Mouse (Mus musculus): ENCODE data around the gene Rdm1.
"Not testable (repeated sequence)": the region's sequence is repeated elsewhere in the genome, so short reads cannot be mapped to it uniquely, and the experiment has no call there.

Rdm1 gene

DNA sequence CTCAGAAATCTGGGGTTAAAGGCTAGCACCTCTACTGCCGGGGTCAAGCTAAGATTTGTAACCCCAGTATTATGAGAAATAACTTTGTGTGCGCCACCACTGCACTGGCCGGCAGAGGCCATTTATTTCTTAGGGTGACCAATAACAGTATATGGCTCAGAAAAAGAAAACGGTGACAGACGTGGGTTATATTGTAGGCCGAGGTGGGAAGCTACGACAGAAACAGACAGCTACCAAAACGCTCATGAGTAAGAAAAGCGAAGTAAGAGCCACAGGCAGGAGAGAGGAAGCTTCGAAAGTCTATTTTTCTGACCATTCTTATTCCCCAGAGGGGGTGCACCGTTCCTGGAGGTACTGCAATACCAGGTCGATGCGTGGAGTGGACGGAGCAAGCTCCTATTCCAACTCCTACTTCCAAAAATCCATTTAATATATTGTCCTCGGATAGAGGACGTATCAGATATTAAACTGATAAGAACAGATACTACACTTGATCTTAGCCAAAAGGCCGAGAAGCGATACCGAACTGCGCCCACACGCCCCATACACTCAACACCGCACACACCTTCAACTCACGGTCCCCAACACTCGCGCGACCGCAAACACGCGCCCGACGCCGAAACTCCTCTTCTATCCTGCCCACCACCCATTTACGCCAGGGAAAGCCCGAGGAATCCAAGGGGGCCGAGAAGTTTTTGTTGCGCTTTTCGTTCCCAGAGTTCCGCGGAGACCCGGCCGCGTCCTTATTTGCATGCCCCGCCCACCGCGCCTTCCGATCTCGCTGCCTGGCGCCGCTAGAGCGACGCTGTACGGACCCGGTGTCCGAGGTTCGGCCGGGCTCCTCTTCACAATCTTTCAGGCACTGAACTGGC lies 18.7 kb downstream of the Rdm1 start:
- in situ Hi-C loops (cut with MboI; ENCODE audit: low pct_unique_long_range_greater_than_20kb in 1 of 2, low sequenced_read_pairs in 2 of 2, unreplicated experiment in 1 of 2), result not testable (repeated sequence)

DNA sequence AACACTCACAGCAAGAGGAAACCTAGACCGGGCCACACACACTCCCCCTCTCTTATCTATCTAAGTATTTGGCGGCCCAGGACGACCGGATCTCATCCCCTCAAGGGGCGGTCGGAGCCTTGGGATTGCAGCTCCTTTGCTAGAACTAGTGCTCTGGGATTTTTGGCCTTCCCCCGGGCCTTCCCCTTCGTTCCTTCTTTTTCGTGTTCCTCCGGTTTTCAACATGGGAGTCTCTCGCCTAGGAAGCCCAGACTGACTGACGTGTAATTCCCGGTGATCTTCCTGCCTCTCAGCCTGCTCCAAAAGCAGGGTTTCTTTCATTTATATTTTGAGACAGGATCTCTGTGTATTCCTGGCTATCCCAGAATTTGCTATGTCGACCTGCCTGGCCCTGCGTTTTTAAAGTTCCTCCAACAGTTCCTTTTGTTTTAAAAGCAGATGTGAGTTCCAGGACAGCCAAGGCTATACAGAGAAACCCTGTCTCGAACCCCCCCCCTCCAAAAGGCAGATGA lies 19.3 kb downstream of the Rdm1 start:
- in situ Hi-C loops (cut with MboI; ENCODE audit: low pct_unique_long_range_greater_than_20kb in 1 of 2, low sequenced_read_pairs in 2 of 2, unreplicated experiment in 1 of 2), result not testable (repeated sequence)

DNA sequence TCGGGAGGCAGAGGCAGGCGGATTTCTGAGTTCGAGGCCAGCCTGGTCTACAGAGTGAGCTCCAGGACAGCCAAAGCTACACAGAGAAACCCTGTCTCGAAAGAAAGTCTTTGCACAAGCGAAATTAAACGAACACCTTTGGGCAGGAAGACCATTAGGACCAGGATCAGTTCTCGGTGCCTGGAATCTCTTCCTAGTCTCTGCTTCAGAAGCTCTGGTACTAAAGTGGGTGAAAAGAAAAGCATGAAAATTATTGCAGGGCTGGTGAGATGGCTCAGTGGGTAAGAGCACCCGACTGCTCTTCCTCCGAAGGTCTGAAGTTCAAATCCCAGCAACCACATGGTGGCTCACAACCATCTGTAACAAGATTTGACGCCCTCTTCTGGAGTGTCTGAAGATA lies 20.1 kb downstream of the Rdm1 start:
- in situ Hi-C loops (cut with MboI; ENCODE audit: low pct_unique_long_range_greater_than_20kb in 1 of 2, low sequenced_read_pairs in 2 of 2, unreplicated experiment in 1 of 2), result not testable (repeated sequence)

DNA sequence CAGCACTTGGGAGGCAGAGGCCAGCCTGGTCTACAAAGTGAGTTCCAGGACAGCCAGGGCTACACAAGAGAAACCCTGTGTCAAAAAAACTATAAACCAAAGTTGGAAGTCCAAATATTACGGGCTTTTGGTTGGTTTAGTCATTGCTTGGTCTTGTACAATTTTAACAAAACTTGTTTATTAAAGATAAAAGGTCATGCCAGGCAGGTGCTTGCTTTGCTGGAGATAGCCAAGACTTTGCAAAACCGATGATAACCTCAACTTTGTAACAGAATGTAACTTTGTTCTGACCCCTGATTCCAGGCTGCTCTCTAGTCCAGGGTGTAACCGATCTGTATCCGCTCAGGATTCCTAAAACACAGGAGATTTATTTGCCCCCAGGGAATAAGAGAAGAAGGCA lies 29.4 kb downstream of the Rdm1 start:
- in situ Hi-C loops (cut with MboI; ENCODE audit: low pct_unique_long_range_greater_than_20kb in 1 of 2, low sequenced_read_pairs in 2 of 2, unreplicated experiment in 1 of 2), result no loop called here

DNA sequence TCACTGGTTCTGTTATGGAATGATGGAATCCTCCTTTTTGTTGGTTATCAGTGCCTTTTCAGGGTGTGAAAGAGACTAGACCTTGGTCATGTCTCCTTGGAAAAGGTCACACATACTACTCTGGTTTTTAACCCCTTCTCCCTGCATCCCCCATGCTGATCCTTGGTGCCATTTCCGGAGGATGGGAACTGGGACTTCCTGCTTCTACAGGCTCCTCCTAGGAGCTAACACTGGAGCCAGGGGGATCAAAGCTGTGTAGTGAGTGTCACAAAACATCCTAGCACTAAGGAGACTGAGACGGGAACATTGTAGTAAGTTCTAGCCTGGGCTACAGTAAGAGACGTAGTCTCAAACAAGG lies 30.5 kb downstream of the Rdm1 start:
- in situ Hi-C loops (cut with MboI; ENCODE audit: low pct_unique_long_range_greater_than_20kb in 1 of 2, low sequenced_read_pairs in 2 of 2, unreplicated experiment in 1 of 2), result no loop called here

DNA sequence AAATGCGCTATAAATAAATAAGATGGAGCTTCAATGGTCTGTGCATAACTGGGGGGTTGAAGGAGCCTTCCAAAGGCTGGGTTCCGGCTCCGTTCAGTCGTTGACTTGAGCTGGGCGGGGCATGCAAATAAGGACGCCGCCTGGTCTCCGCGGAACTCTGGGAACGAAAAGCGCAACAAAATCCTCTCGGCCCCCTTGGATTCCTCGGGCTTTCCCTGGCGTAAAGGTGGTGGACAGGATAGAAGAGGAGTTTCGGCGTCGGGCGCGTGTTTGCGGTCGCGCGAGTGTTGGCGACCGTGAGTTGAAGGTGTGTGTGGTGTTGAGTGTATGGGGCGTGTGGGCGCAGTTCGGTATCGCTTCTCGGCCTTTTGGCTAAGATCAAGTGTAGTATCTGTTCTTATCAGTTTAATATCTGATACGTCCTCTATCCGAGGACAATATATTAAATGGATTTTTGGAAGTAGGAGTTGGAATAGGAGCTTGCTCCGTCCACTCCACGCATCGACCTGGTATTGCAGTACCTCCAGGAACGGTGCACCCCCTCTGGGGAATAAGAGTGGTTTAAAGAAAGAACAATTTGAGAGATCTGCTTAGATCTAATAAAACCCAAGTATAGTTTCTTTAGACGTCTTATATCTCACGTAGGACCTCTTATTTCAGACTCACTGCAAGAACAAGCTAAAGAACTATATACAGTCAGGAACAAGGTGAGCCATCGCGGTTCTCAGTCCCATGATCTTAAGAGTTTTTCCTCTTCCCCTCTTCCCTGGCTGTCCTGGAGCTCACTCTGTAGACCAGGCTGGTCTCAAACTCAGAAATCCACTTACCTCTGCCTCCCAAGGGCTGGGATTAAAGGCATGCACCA lies 31.1 kb downstream of the Rdm1 start:
- in situ Hi-C loops (cut with MboI; ENCODE audit: low pct_unique_long_range_greater_than_20kb in 1 of 2, low sequenced_read_pairs in 2 of 2, unreplicated experiment in 1 of 2), result not testable (repeated sequence)

DNA sequence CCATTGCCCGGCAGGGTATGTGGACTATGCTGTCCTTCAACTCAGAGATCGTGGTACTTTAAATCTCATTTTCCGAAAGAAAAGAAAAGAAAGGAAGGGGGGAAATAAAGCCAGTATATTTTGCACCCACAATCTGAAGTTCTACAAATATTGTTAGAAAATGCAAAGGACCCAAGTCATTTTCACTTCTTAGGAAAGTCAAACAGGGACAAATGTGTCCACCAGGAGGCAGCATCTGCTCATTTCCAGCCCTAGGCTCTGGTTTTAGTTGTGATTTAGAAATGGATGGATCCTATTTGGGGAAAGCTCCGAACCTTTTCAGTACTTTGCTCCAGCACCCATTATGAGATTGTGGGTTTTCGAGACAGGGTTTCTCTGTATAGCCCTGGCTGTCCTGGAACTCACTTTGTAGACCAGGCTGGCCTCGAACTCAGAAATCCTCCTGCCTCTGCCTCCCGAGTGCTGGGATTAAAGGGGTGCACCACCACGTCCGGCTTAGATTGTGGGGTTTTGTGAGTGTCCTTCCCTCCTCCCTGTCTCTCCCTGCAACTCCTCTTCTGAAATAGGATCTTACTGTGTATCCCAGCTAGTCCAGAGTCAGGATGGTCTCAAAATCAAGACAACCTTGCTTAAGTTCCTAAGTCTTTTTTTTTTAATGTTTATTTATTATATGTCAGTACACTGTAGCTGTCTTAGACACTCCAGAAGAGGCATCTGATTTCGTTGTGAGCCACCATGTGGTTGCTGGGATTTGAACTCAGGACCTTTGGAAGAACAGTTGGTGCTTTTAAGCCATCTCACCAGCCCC lies 32.0 kb downstream of the Rdm1 start:
- in situ Hi-C loops (cut with MboI; ENCODE audit: low pct_unique_long_range_greater_than_20kb in 1 of 2, low sequenced_read_pairs in 2 of 2, unreplicated experiment in 1 of 2), result no loop called here

DNA sequence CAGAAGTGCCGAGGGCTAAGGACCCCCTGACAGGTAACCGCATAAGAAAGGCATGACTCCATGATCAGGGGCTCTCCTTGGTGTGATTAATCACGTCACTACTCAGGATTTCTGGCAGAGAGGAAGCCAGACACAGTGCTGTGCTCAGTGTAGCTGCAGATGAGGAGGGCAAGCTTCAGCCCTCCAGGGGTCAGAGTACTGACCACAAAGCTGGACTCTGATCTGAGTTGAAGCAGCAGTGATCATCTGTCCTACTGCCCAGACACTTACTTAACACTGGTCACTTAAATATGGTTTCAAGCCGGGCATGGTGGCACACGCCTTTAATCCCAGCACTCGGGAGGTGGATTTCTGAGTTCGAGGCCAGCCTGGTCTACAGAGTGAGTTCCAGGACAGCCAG lies 34.2 kb downstream of the Rdm1 start:
- in situ Hi-C loops (cut with MboI; ENCODE audit: low pct_unique_long_range_greater_than_20kb in 1 of 2, low sequenced_read_pairs in 2 of 2, unreplicated experiment in 1 of 2), result loop anchor here (5.0 kb wide), 1 partner anchor 71 kb away; the partner anchor contains the start of gene Dhx8 (in 2 of the 2)

DNA sequence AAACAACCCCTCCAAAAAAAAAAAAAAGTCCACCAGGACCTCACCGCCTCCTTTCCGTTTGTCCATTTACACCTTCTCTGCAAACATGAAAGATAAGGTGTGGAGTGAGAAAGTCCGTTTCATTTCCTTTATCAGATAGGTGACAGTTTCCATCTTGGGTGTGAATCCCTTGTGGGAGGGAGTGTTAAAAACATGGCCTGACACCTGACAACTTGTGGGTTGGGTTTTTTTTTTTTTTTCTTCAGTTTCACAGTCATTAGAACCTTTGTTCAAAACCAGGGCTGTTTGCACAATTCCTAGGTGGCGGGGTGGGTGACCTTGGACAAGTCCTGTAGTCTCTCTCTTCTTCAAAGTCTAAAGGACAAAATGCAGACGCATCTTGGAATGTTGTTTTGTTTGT lies 34.8 kb downstream of the Rdm1 start:
- in situ Hi-C loops (cut with MboI; ENCODE audit: low pct_unique_long_range_greater_than_20kb in 1 of 2, low sequenced_read_pairs in 2 of 2, unreplicated experiment in 1 of 2), result loop anchor here (5.0 kb wide), 1 partner anchor 71 kb away; the partner anchor contains the start of gene Dhx8 (in 2 of the 2)

DNA sequence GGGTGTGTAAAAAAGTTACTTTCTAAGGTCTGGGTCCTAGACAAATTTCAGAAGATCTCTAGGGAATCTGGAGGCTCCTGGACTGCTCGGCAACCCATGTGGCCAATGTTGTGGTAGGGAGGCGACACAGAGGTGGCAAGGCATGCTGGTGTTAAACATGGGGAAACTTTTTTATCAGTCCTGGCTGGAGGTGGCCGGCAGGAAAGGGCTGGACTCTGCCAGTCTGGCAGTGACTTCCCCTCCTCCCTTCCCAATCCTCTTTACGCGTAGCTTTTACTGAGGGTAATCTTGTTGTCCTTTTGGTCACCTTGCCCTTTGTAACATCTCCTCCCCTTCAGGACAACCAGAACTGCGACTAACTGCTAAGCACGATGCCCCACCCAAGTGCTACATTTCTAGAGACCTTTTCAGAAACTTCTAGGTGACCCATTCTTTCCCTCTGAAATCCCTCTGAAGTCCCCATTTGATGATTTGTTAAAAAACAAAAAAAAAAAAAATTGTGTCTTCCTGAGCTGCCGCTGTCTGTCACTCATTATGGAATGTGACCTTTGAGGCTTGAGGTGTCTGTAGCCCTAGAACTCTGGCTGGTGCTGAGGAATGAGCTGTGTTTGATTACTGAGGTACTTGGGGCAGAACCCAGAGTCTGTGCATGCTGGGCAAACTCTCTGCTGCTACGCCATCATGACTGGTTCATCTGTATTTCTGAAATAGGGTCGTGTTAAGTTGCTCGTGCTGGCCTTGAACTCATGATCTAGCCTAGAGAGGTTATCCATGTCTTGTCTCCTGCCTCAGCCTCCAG lies 36.4 kb downstream of the Rdm1 start:
- in situ Hi-C loops (cut with MboI; ENCODE audit: low pct_unique_long_range_greater_than_20kb in 1 of 2, low sequenced_read_pairs in 2 of 2, unreplicated experiment in 1 of 2), result loop anchor here (5.0 kb wide), 1 partner anchor 69 kb away; the partner anchor contains the start of gene Dhx8 (in 2 of the 2)

DNA sequence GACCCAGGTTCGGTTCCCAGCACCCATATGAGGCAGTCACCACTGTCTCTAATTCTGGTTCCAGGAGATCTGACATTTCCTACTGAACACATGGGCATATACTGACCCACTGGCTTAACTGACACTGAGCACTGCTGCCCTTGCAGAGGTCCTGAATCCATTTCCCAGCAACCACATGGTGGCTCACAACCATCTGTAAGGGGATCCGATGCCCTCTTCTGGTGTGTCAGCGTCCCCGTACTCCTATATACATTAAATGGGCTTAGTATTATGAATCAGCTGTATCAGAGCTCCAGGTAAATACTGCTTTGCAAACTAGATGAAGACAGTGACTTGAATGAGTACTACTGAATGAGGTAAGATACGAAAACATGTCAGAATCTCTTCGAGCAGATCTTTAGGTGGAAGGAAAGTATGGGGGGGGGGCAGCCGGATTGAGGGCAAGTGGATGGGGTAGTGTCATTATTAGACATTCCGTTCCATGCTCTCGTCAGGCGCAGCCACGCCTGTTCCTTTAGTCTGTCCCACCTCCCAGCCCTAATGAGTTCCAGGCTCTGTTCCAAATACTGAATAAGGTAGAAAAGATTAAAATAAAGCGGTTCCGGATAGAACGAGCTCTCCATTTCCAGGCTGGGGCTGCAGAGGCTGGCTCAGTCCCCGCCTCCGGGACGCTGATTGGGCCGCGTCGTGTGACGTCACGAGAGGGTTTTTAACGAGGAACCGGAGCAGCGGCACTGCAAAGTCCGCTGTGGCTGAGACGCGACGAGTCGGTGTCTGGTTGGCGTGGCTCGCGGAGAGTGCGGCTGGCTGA lies 38.0 kb downstream of the Rdm1 start, which contains the start of gene Arl4d:
TSS of gene Arl4d (plus strand) at position 717 of the 811 bp plus-strand sequence.
- in situ Hi-C loops (cut with MboI; ENCODE audit: low pct_unique_long_range_greater_than_20kb in 1 of 2, low sequenced_read_pairs in 2 of 2, unreplicated experiment in 1 of 2), result loop anchor here (5.0 kb wide), 1 partner anchor 67 kb away; the partner anchor contains the start of gene Dhx8 (in 2 of the 2)

DNA sequence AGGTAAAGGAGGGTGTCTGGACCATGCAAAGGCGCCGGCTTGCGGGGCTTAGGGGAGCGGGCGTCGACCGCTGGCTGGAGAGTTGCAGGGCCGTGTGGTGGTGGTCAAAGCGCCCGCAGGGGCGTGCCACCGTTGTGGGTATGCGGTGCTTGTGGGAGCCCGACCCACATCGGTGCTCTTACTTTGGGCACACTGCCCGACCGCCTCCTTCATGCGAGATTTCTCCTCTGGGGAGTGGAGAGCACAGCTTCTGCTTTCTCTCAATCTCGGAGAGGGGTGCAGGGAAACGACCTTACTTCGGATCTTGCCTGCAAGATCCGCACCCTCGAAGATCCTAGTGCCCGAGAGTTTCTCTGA lies 38.6 kb downstream of the Rdm1 start:
- in situ Hi-C loops (cut with MboI; ENCODE audit: low pct_unique_long_range_greater_than_20kb in 1 of 2, low sequenced_read_pairs in 2 of 2, unreplicated experiment in 1 of 2), result no loop called here

DNA sequence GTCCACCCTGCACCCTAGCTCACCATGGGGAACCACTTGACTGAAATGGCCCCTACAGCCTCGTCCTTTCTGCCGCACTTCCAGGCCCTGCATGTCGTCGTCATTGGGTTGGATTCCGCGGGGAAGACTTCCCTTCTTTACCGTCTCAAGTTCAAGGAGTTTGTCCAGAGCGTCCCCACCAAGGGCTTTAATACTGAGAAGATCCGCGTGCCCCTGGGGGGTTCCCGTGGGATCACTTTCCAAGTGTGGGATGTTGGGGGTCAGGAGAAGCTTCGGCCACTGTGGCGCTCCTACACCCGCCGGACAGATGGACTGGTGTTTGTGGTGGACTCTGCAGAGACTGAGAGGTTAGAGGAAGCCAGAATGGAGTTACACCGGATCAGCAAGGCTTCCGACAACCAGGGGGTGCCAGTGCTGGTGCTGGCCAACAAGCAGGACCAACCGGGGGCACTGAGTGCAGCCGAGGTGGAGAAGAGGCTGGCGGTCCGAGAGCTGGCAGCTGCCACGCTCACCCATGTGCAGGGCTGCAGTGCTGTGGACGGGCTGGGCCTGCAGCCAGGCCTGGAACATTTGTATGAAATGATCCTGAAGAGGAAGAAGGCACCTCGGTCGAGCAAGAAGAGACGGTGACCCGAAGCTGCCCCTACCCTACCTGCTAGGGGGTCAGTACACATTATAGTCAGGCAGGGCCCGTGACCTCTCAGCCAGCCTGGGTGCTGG lies 39.8 kb downstream of the Rdm1 start:
- in situ Hi-C loops (cut with MboI; ENCODE audit: low pct_unique_long_range_greater_than_20kb in 1 of 2, low sequenced_read_pairs in 2 of 2, unreplicated experiment in 1 of 2), result no loop called here

DNA sequence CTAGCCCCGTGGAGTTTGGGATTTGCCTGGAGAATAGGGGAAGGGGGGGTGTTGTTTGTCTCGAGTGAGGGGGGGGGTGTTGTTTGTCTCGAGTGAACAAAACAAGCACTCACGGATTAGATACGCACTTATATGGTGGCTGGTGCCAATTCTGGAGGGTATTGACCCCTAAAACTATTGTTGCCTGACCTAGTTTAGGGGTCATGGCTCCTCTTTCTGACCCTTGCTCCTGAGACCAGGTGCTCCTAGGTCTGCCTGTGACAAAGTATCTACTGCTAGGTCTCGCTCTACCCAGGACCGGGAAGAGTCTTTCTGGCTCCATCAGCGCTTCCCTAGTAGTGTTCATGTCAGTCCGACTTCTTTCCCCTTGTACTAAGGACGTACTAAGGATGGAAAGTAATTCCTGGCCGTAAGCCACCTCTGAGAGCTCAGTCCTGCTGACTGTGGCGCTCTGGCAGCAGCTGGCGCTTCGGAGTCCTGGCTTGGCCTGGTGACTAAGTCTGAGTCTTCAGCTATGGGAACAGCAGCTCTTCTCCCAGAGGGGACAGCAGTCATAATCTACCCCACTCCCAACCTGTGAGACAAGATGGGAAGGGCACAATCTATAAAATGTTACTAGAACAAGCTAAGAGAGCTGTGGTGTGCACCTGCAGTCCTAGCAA lies 41.0 kb downstream of the Rdm1 start:
- in situ Hi-C loops (cut with MboI; ENCODE audit: low pct_unique_long_range_greater_than_20kb in 1 of 2, low sequenced_read_pairs in 2 of 2, unreplicated experiment in 1 of 2), result no loop called here

DNA sequence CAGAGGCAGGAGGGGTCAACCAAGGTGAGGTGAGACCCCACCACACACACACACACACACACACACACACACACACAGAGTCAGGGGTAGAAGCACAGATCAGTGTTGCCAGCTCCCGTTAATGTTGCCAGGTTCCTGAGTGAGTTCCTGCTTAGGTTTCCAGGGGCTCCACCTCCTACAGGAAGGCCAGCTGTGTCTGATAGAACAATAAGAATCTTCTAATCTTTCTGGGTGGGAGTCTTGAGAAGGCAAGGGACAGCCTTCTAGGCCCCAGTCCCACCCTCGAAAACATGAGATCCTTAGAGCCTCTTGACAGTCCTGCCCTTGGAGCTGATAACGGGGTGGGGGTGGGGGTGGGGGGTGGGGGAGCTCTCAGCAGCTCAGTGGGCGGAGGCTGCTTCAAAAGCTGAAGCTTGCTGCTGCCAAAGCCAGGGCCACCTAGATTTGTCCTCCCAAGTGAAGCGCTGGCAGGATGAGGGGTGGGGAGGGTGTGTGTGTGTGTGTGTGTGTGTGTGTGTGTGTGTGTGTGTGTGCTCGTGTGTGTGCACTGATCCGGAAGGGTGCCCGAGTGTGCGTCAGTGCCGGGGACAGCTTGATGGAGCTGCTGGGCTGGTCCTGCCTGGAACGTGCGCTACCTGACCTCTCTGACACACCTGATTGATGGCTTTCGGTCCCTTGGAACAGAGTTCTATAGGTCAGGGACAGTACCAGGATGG lies 41.7 kb downstream of the Rdm1 start:
- in situ Hi-C loops (cut with MboI; ENCODE audit: low pct_unique_long_range_greater_than_20kb in 1 of 2, low sequenced_read_pairs in 2 of 2, unreplicated experiment in 1 of 2), result no loop called here

Data from mouse embryonic stem cell (cell line).